Mouse (Mus musculus) forebrain, embryonic 11.5 days (tissue): ENCODE measurements around the gene Btc. TPM values are rescaled to one million over a fixed set of nuclear protein-coding genes. Genes with fewer than 3 reads are reported as not detected.

Experiments used
- ATAC-seq: fragments of 200-750 bp; cut with Nextera tagmentation; replicated peaks from 2 replicates; pipeline ENCODE4 v1.8.0; 2017; ENCODE audit warnings: moderate TSS enrichment; ENCODE audit not compliant: low FRiP score
- DNase-seq: peaks from one replicate; pipeline ENCODE4 v3.0.0-alpha.2; 2017; ENCODE audit warnings: low spot score
- H3K27ac ChIP-seq: fragments of 300-500 bp; sonication (generic); 2 replicates; pipeline ENCODE4 v1.5.1; 2014; ENCODE audit warnings: low read depth, low read length
- H3K27me3 ChIP-seq: fragments of 300-500 bp; sonication (generic); 2 replicates; pipeline ENCODE4 v1.6.1; 2014; ENCODE audit warnings: mild to moderate bottlenecking, low read length, mixed read lengths; ENCODE audit not compliant: control insufficient read depth, insufficient read depth
- H3K36me3 ChIP-seq: fragments of 300-500 bp; sonication (generic); 2 replicates; pipeline ENCODE4 v1.6.1; 2014; ENCODE audit warnings: mild to moderate bottlenecking, low read length, moderate library complexity, mixed read lengths; ENCODE audit not compliant: control insufficient read depth, insufficient read depth
- H3K4me1 ChIP-seq: fragments of 300-500 bp; sonication (generic); replicated peaks from 2 replicates; pipeline ENCODE4 v1.6.1; 2014; ENCODE audit warnings: low read length, mixed read lengths; ENCODE audit not compliant: control insufficient read depth, insufficient read depth
- H3K4me2 ChIP-seq: fragments of 300-500 bp; sonication (generic); 2 replicates; pipeline ENCODE4 v1.6.1; 2014; ENCODE audit warnings: low read depth, mild to moderate bottlenecking, low read length, moderate library complexity, mixed read lengths; ENCODE audit not compliant: severe bottlenecking
- H3K4me3 ChIP-seq: fragments of 300-500 bp; sonication (generic); 2 replicates; pipeline ENCODE4 v1.5.1; 2014; ENCODE audit warnings: low read depth, low read length
- H3K9ac ChIP-seq: fragments of 300-500 bp; sonication (generic); 2 replicates; pipeline ENCODE4 v1.6.1; 2014; ENCODE audit warnings: low read length
- H3K9me3 ChIP-seq: fragments of 300-500 bp; sonication (generic); 2 replicates; pipeline ENCODE4 v1.6.1; 2016; ENCODE audit warnings: low read length, mixed read lengths; ENCODE audit not compliant: control insufficient read depth
- WGBS: fragments of 180-500 bp; shearing (Covaris S2); extraction: QIAGEN DNeasy Blood & Tissue Kit; methylation state at CpG from one replicate; pipeline ENCODE4 v1.1.7; 2014; 5-methylcytosine and 5-hydroxymethylcytosine counted together
- polyA plus RNA-seq: library from polyadenylated mRNA; unstranded; fragments of >200 nt; fragmentation: Nextera tagmentation; extraction: Ambion mirVana; gene quantifications from 2 replicates; pipeline ENCODE4 v1.2.1, GENCODE M21; 2014

Gene Btc
- polyA plus RNA-seq, 1 experiment from 2014 or later: not detected

DNA sequence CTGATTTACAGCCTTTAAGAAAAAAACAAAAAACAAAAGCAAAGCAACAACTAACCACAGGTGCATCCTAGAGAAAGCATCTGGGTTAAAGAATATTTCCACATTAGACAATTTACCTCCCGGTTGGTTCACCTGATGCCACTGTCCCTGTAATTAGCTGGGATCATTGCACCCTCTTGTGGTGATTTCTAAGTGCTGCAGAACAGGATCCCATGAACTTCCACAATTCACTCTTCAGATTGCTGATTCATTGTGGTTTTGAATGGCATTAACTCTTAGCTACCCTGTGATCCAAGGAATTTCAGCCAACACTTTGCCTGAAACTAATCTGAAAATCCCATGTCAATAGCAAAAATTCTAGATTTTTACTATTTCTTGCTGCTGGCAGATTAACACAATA, 94.9 kb downstream of the Btc start:
- no peaks in the 10 kb centered on the region for H3K9me3 ChIP-seq
- DNase-seq (no peak), ATAC-seq (peak; percentile 70)
- H3K9ac ChIP-seq: no peak overlapping the region
- no peaks in the 10 kb centered on the region for H3K27me3 ChIP-seq
- no peak overlapping the region for H3K4me2 ChIP-seq
- 7% methylated on average over 1 of the region's 1 CpGs for WGBS
- H3K4me1 ChIP-seq: no peaks in the 10 kb centered on the region
- no peaks in the 10 kb centered on the region for H3K36me3 ChIP-seq
- H3K4me3 ChIP-seq: no peak overlapping the region
- H3K27ac ChIP-seq: no peak overlapping the region

Other genes with a start within 250 kb of the Btc start
- gene Parm1, start 114.6 kb upstream of the Btc start, polyA plus RNA-seq: 12.1 and 13.9 TPM in 2 replicates